Mouse (Mus musculus): ENCODE measurements around the gene Slit3.

Slit3 gene

GRCm38 (mm10) chr11:35544112-35545064 is 423.4 kb downstream of the Slit3 start:
- DNase-seq: peak; percentile 64

DNA sequence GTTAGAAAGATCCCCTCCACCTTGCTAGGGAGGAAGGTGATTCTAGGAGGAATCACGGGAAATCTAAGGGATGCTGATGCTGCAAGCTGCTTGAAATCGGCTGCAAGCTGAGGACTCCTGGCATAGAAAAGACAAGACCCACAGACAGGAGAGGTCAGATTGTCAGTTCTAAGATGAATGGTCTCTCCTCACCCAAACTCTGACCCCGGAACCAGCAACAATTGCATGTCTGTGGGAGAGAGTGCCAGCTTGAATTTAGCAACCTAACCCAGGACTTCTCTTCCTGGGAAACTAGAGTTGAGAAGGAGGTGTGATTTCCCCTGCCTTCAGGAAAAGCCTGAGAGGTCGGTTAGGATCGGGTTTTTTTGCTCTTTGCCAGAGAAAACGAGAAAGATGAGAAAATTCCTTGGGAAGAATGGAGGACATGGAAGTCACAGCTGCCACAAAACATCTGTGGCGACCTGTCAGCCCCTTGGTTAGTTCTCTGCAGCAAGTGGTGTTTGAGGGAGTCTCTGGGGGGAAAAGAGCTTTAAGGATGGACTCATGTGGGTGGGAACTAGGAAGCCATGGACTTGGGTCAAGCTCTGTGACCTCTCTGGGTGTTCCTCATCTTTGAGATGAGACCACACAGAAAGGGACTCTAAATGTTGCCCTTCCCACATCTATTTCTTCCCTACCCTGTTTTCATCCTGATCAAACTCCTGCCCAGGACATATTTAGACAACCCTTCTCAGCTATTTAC is 425.2 kb downstream of the Slit3 start:
- DNase-seq: no peak

DNA sequence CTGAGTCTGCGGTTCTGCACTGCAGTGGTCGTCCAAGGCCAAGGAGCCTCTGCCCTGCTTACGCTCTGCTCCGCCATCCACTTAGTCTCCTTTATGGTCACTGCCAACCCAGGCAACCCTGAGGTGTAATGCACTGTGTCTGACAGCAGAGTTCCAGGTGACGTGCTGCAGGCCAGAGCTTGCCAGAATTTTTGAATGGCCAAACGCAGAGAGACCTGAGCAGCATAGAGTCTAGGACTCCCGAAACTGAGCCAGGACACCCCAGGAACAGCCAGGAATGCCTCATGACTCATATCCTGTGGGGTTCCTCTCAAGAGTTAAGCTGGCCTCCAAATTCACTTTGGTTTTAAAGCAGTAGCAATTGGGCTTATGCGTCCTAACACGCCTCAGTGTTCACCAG is 429.0 kb downstream of the Slit3 start:
- DNase-seq: no peak

GRCm38 (mm10) chr11:35556192-35556591 is 435.2 kb downstream of the Slit3 start:
- DNase-seq: no peak

DNA sequence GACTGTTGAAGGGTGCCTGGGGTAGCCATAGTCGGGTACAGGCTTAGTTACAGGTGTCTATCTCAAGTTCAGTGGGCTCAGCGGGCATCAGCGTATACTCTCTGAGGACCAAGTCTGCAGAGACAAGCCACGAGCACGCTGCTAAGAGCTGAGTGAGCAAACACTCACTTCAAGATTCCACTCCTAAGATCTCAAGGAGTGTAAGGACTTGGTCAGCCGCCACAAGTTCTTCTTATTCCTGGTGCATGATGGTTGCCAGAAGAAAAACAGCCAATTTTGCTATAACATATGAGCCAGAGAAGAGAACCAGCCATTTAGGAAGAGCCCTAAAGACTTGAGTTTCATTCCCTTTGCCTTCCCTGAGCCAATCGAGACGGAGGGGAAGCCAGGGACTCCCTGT is 436.5 kb downstream of the Slit3 start:
- no peak for DNase-seq

DNA sequence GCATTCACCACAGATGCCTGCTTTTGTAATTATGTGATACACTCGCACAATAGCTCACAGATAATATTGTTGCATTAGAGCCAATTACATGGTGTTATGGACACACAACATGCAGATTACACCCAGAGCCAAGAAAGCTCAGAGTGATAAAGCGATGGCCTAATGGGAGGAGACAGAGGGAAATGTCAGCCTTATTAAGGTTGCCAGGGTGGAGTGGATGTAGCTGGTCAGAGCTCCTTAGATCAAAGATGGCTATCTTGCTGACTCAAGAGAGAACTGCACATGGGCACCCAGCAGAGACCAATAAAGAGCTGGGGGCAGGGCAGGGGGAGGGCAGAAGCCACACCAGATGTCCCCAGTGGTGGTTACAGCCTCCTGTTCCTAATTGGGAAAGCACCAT is 437.3 kb downstream of the Slit3 start:
- DNase-seq: no peak

- DNase-seq: no peak
Measured at GRCm38 (mm10) chr11:35559386-35559785, 438.4 kb downstream of the Slit3 start.

- DNase-seq: no peak
Measured at GRCm38 (mm10) chr11:35561760-35562159, 440.7 kb downstream of the Slit3 start.

GRCm38 (mm10) chr11:35565322-35565721 is 444.3 kb downstream of the Slit3 start:
- no peak for DNase-seq

DNA sequence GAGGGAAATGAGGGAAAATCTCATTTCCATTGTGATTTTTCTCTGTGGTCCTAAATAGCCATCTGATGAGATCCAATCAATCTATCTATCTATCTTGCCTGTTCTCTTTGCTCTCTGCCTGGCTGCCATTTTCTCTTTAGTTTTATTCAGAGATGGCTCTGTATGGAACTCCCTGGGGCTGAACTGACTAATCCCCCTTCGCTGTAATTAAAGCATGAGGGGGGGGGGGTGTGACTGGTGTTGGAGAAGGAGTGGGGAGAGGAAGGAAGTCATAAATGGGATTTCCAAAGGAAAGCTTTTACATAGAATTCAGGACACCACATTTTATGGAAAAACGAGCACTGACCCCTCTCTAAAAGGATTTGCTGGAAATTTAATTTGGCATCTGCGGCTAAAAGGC is 445.7 kb downstream of the Slit3 start:
- DNase-seq: no peak

DNA sequence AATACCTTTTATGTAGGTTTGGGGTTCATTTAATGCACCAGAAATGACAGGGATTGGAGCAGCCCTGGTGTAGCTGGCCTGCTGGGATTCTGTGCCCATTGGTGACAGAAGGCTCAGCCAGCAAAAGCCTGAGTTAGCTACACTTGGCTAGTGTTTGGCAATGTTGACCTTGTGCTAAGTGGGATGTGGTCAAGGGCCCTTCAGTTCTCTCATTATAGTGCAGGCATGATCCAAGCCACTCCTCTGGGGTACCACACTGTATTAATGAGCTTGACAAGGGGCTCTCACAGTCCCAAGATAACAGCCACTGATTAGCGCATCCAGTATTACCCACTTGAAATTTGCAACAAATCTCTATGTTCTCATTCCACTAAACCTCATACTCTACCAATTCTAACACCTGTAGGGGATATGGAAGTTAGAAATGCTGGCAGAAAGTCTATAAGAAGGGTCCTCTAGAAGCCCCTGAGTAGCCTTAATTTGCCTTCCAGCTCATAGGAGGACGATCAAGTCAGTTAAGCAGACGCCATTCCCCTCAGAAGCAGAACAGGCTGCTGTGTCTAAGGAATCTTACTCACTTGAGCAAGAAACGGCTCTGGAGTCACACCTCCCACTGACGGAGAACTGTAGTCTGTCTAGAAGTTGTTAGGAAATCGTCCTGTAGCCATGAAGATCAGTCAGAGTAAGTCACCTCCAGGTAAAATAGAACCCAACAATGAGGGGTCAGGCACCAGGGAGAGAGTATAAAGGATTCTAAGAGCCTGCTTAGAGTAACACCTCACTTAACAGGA is 448.3 kb downstream of the Slit3 start:
- no peak for DNase-seq

DNA sequence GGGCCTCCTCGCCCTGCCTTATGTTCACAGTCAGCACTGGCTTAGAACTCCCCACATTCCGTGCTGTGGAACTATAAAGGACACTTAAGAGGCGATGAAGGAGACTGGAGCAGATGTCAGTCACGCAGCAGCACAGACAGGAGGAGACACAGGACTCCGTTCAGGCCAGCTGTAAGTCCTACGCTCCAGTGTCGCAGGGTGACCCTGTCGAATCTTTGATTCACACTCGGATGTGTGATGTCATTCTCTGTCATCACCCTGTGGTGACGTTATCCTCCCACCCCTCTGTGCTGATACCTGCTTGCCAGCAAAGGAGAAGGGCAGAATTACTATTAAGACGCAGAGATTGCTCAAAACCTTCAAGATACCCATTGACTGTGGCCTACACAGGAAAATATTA is 448.9 kb downstream of the Slit3 start:
- no peak for DNase-seq

DNA sequence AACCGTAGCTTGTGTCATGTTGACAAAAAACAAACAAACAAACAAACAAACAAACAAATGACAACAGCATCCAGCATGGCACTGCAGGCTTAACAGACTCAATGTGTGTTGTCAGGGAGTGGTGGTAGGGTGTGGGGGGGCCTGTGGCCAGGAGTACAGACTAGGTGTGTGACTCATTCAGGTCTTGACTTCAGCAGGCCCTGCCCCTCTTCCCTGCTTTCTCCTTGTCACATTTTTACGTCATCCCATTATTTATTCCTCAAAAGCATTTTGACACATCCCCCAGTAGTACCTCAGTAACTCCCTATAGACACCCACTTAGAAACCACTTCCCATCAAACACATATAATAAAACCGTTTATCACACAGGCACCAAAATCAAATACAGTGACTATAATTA is 450.9 kb downstream of the Slit3 start:
- DNase-seq: no peak

- DNase-seq: no peak
Measured at GRCm38 (mm10) chr11:35578796-35579195, 457.8 kb downstream of the Slit3 start.

GRCm38 (mm10) chr11:35582591-35582990 is 461.6 kb downstream of the Slit3 start:
- DNase-seq: no peak

- DNase-seq: no peak
Measured at GRCm38 (mm10) chr11:35583633-35584032, 462.6 kb downstream of the Slit3 start.

DNA sequence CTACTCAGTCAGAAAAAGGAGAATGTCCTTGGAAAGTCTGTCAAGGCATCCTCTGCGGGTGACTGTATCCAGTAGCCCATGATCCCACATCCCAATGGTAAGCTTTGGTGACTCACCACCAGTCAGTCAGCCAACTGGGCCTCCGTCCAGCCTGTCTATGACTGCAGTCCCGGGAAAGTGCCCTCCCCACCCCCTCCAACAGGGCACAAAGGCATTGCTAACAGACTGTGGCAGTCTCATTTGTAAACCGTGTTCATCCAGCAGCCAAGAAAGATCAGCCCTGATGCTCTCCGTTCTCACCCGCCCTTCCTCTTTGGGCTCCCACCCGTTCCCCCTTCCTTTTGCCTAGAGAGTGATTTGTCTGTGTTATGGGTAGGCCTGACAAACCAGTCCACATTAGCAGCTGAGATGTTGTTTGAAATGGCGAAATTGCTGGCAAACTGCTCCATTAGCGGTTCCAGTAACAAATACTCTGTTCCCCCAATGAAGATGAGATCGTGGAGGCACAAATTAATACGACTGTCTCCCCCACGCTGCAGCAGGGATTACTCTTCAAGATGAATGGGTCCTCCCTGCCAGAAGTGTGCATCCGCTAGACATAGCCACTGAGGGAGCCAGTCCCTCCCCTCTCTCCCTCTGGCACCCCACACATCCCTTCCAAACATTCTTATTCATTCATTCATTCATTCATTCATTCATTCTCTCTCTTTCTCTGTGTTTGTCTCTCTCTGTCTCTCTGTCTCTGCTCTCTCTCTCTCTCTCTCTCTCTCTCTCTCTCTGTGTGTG is 466.3 kb downstream of the Slit3 start:
- peak; percentile 91 for DNase-seq

DNA sequence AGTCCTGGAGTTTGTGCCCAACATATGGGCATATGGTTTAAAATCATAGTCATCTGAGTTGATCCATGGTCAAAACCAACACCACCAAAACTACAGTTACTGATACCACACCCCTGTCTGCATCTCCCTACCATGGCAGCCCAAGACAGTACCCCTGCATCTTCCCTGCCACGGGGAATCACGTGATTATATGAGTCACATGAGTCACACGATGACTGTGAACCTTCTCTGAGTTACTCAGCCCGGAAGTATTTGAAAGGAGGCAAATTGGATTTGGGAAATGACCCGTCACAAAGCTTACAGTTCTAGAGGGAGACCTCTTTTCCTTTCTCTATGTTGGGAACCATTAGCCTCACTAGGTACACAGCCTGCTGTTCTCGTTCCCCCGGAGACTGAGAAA is 468.9 kb downstream of the Slit3 start:
- DNase-seq: no peak

DNA sequence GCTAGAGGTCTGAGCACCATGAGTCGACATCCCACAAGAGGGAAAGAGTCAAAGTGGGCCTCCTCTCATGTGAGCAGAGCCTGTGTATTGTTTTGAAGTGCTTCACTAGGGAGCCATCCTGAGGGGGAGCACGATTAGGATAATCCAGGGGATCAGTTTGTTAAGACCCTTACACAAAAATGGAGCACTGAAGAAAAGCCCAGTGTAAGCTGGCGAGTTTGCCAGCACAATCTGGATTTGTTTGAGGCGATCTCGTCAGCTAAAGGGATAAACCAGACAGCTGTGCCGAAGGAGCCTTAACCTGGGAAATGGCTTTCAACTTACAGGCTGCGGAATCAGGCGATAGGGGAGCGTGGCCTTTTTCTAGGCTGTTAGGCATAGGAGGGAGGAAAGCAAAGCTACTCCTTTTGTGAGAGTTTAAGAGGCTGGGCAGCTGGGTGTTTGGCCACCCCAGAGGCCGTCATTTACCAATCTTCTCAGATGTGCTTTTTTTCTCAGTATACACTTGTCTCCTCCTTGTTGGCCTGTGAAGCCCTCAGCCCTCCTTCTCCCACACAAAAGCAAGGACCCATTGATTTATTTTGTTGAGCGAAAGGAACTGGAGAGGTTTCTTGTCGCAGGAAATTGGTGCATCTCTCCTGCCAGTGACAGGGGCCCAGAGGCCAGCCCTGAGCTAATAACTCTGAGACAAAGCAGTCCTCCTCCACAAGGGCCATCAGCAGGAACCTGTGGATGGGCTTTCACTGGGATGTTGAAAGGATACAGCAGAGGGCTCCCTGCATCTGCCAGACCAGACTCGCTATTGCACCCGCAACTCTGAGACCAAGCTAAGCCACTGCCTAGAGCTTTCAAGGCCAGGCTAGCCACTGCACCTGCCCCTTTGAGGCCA is 472.4 kb downstream of the Slit3 start:
- DNase-seq: no peak

DNA sequence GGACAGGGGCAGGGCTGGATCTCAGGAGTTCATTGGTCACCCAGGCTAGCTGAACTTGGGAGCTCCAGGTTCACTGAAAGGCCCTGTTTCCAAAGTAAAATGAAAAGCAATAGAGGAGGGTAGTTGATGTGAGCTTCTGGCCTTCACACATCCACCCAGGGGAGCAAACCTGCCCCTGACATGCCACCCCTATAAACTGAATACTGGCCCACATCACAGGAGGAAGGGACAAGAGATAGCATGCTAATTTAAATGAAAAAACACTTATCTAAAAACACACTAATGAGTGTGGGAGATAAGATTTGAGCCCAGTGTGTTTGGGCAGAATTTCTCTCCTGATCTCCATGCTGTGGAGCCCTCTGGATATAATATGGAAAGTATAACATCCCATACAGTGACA is 475.0 kb downstream of the Slit3 start:
- DNase-seq: no peak

GRCm38 (mm10) chr11:35597882-35598281 is 476.9 kb downstream of the Slit3 start:
- DNase-seq: no peak
